Mouse (Mus musculus) bone marrow macrophage, adult 2 months (primary cell): ENCODE results near the gene Prr15.

ENCODE experiments used
- CTCF ChIP-seq: IDR thresholded peaks from 2 replicates; pipeline ENCODE4 v1.5.1; 2012; ENCODE audit warnings: low read depth, mild to moderate bottlenecking, low read length, moderate library complexity
- POLR2A ChIP-seq: IDR thresholded peaks from 2 replicates; pipeline ENCODE4 v1.6.1; 2012; ENCODE audit warnings: mild to moderate bottlenecking, low read depth, low read length, borderline replicate concordance

- no peak for TF ChIP-seq CTCF
- TF ChIP-seq POLR2A: no peak
Observed at GRCm38 (mm10) chr6:54331765-54332164, 6.1 kb downstream of the Prr15 start.
